Mouse (Mus musculus) embryonic stem cell, embryonic (primary cell): Measurements from ENCODE around the gene Spint3.
"Not testable (repeated sequence)": the region's sequence is repeated elsewhere in the genome, so short reads cannot be mapped to it uniquely, and the experiment has no call there.

Experiments used
- CTCF ChIA-PET, 4 experiments: fragments of 300-600 bp in 2 of 4; fragments of 350-600 bp in 2 of 4; sonication (Branson Sonifier 250); formaldehyde crosslinking; loops; one replicate each; lab custom pipeline; 2022; ENCODE audit warnings: inconsistent platforms in 2 of 4; lab: Charles Lee
- POLR2A ChIA-PET, 4 experiments: fragments of 300-600 bp in 2 of 4; fragments of 350-600 bp in 2 of 4; sonication (Branson Sonifier 250); formaldehyde crosslinking; loops; one replicate each; lab custom pipeline; 2022; ENCODE audit warnings: antibody characterized with exemption in 4 of 4, inconsistent platforms in 1 of 4; lab: Charles Lee

Spint3 gene

GRCm38 (mm10) chr2:164573359-164573758 lies at the start of gene Spint3:
TSS of gene Spint3 (minus strand) at chr2:164573459.
- POLR2A ChIA-PET = interaction anchor here in 1 of 4 experiments (1.3 to 1.4 kb wide), 2 partner anchors 10 to 197 kb away, joined by 4 read pairs; partner anchors contain the start of gene Wfdc2
- CTCF ChIA-PET = interaction anchor here in 3 of 4 experiments (0.6 to 1.2 kb wide), 3 partner anchors 63 to 221 kb away, joined by 3 to 4 read pairs (median 4); no protein-coding TSS in a partner anchor

DNA sequence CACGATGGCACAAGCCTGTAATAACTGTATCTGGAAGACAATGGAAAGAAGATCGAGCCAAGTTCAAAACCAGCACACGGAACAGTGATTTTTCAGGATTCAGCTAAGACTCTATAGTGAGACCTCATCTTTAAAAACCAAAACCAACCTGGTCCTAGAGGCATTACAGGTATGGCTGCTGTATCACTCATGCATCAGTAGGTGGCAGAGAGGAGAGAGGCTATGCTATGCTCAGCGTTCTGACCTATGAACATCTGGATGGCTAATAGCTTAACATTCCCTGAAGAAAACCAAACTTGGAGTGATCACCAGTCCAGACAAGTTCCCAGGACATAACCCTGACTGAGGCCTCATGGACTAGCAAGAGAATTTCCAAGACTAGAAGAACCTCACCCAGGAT lies 48.5 kb upstream of the Spint3 start:
- POLR2A ChIA-PET = no interaction called here
- CTCF ChIA-PET = interaction anchor here in 2 of 4 experiments (0.6 to 1.0 kb wide), 2 partner anchors 34 to 102 kb away, joined by 3 read pairs; partner anchors contain the start of genes Wfdc10 (in 1 of the 2) and Wfdc9 (in 1 of the 2)

DNA sequence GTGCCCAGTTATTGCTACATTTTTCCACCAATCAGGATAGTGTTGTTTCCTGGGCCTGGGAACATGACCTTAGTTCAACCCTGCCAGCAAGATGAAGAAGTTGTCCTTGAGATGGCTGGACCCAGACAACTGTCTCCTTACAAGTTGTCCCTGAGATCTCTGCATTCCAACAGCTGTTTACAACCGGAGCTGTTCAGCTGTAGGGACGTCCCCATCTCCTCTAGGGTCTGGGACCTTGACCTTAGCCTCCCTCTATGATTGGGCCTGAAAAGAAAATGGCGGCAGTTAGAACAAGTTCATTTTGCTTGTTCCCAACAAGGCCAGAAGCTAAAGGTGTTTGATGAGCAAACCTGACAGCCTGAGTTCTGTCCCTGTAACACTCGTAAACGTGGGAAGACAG lies 45.8 kb upstream of the Spint3 start:
- POLR2A ChIA-PET = interaction anchor here in 2 of 4 experiments (0.6 to 0.7 kb wide), 2 partner anchors 631 to 1276 kb away, joined by 3 to 4 read pairs; no protein-coding TSS in a partner anchor

GRCm38 (mm10) chr2:164615386-164615785 lies 42.1 kb upstream of the Spint3 start:
- CTCF ChIA-PET = interaction anchor here in 1 of 4 experiments (0.6 kb wide), 2 partner anchors 58 to 212 kb away, joined by 3 read pairs; no protein-coding TSS in a partner anchor
- POLR2A ChIA-PET = interaction anchor here in 1 of 4 experiments (0.5 kb wide), 1 partner anchor 153 kb away, joined by 4 read pairs; no protein-coding TSS in a partner anchor

More for the DNA sequence above, 45.8 kb upstream of the Spint3 start:
- CTCF ChIA-PET = interaction anchor here in 3 of 4 experiments (0.6 to 1.0 kb wide), 3 partner anchors 37 to 209 kb away, joined by 3 to 4 read pairs (median 3); partner anchors contain the start of genes Wfdc10 (in 1 of the 3) and Wfdc9 (in 1 of the 3)

- POLR2A ChIA-PET = interaction anchor here in 1 of 4 experiments (0.6 kb wide), 1 partner anchor 9 kb away, joined by 3 read pairs; no protein-coding TSS in a partner anchor
- CTCF ChIA-PET = not testable (repeated sequence)
Observed at GRCm38 (mm10) chr2:164613471-164613870, 40.2 kb upstream of the Spint3 start, which contains the start of the genes Wfdc6b and Wfdc8. TSS of gene Wfdc6b (plus strand) at chr2:164613522. TSS of gene Wfdc8 (minus strand) at chr2:164613626.

GRCm38 (mm10) chr2:164608781-164609180 lies 35.5 kb upstream of the Spint3 start:
- ChIA-PET POLR2A (interaction anchor here in 1 of 4 experiments (0.6 to 0.8 kb wide), 2 partner anchors 17 to 24 kb away, joined by 3 to 5 read pairs; no protein-coding TSS in a partner anchor), CTCF (interaction anchor here in 2 of 4 experiments (0.7 to 0.9 kb wide), 2 partner anchors 17 to 28 kb away, joined by 3 to 4 read pairs; no protein-coding TSS in a partner anchor)

DNA sequence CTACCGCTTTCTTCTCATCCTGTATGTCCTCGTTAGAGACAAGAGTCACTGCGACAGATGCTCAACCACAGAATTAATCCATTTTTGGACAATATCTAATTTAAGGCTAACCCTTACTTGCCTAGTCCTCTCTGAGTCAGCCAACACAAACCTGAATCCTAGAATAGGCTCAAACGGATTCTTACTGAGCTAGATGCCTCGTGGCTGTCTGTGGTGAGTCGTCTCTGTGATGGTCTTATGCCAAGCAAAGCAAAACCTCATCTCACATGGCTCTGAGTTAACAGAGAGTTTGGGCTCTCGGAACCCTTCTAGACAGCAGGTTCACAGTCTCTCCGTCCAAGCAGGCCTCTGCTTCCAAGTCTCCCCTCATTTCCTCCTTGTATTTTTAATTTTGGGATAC lies 31.2 kb upstream of the Spint3 start:
- CTCF ChIA-PET = interaction anchor here (0.5 to 2.7 kb wide), 16 partner anchors 12 to 562 kb away, joined by 3 to 16 read pairs (median 4); partner anchors contain the start of genes Eppin (in 1 of the 4) and Wfdc10 (in 1 of the 4)
- POLR2A ChIA-PET = interaction anchor here (0.6 to 1.1 kb wide), 7 partner anchors 9 to 453 kb away, joined by 3 to 5 read pairs (median 4); partner anchors contain the start of gene Wfdc6b (in 1 of the 4)

DNA sequence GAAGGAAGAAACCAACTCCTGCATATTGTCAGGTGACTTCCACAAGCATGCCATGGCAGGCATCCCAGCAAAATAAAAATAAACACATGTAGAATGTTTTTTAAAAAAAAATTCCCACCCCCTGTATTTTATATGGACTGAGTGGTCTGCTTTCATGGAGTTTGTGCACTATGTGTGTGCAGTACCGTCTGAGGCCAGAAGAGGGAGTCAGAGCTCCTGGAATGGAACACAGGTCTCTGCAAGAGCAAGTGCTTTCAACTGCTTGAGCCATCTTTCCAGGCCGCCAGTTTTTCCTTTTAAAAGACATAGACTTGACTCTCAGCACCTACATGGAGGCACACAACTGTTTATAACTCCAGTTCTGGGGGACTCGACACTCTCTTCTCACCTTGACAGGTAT lies 30.2 kb upstream of the Spint3 start:
- CTCF ChIA-PET = interaction anchor here in 3 of 4 experiments (0.6 to 2.7 kb wide), 11 partner anchors 11 to 485 kb away, joined by 3 to 16 read pairs (median 4); partner anchors contain the start of genes Eppin (in 1 of the 3) and Wfdc10 (in 1 of the 3)
- POLR2A ChIA-PET = interaction anchor here in 1 of 4 experiments (0.7 to 0.8 kb wide), 2 partner anchors 82 to 200 kb away, joined by 4 to 5 read pairs; partner anchors contain the start of gene Wfdc13

- POLR2A ChIA-PET = no interaction called here
- CTCF ChIA-PET = interaction anchor here in 2 of 4 experiments (0.7 to 1.0 kb wide), 2 partner anchors 17 to 126 kb away, joined by 3 read pairs; no protein-coding TSS in a partner anchor
Observed at GRCm38 (mm10) chr2:164600179-164600578, 26.9 kb upstream of the Spint3 start.

DNA sequence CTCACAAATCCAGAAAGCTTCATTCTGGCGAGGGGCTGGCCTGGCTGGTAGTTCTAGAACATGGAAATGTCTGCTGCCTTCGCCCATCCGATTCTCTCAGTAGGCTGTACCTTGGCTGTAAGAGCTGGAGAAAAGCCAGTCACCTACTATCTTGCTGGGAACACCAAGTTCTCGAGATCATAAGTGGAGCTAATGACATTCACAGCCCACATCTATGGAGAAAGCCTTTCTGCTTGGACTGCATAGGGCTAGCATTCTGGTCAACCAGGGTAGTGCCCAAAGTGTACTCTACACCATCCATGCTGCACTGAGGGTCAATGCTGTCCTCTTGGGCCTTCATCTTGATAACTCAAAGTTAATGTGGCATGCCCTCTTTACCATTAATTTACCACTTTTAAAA lies 20.2 kb upstream of the Spint3 start, which contains the start of gene Eppin:
Gene Eppin (minus strand): TSS at position 101 of the 400 bp plus-strand sequence.
- ChIA-PET CTCF (interaction anchor here (0.5 to 2.5 kb wide), 17 partner anchors 10 to 1224 kb away, joined by 3 to 16 read pairs (median 4); partner anchors contain the start of genes Wfdc10 (in 1 of the 4) and Wfdc9 (in 1 of the 4)), POLR2A (no interaction called here)

GRCm38 (mm10) chr2:164592014-164592413 lies 18.8 kb upstream of the Spint3 start:
- CTCF ChIA-PET = interaction anchor here (0.5 to 2.7 kb wide), 50 partner anchors 10 to 366 kb away, joined by 3 to 53 read pairs (median 4); partner anchors contain the start of genes Wfdc10 (in 2 of the 4), Wfdc9 (in 2 of the 4) and Gm20458 (in 1 of the 4)
- POLR2A ChIA-PET = interaction anchor here in 3 of 4 experiments (0.5 to 1.4 kb wide), 8 partner anchors 16 to 483 kb away, joined by 3 to 6 read pairs (median 3); no protein-coding TSS in a partner anchor

- CTCF ChIA-PET = not testable (repeated sequence)
- POLR2A ChIA-PET = interaction anchor here in 2 of 4 experiments (0.6 kb wide), 2 partner anchors 23 to 292 kb away, joined by 4 to 5 read pairs; no protein-coding TSS in a partner anchor
Observed at GRCm38 (mm10) chr2:164585025-164585725, 11.9 kb upstream of the Spint3 start, which contains the start of gene Wfdc6a. TSS of gene Wfdc6a (minus strand) at chr2:164585447.

DNA sequence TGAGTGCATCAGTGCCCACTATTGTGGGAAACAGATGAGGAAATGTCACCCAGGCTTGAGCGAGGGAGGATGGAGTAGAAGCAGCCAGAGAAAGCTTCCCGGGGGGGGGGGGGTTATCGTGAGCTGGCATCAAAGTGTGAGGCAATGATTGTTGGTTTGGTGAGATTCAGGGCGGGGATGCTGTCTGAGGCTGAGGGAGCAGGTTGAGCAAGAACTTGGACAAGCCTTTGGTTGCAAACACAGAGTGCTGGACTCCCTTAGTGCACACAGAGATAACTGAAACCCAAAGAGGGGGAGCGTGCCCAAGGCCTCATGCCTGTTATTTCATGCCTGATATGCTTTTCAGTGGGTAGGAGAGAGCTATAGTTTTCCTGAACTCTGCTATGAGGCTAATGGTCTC lies 5.8 kb downstream of the Spint3 start:
- POLR2A ChIA-PET = interaction anchor here in 2 of 4 experiments (0.6 to 1.0 kb wide), 3 partner anchors 9 to 142 kb away, joined by 3 to 4 read pairs (median 3); no protein-coding TSS in a partner anchor

GRCm38 (mm10) chr2:164566997-164567396 lies 6.3 kb downstream of the Spint3 start:
- ChIA-PET CTCF (interaction anchor here in 1 of 4 experiments (0.5 kb wide), 1 partner anchor 101 kb away, joined by 4 read pairs; no protein-coding TSS in a partner anchor), POLR2A (no interaction called here)

More for the DNA sequence above, 5.8 kb downstream of the Spint3 start:
- CTCF ChIA-PET = interaction anchor here in 1 of 4 experiments (0.6 kb wide), 1 partner anchor 572 kb away, joined by 3 read pairs; no protein-coding TSS in a partner anchor

DNA sequence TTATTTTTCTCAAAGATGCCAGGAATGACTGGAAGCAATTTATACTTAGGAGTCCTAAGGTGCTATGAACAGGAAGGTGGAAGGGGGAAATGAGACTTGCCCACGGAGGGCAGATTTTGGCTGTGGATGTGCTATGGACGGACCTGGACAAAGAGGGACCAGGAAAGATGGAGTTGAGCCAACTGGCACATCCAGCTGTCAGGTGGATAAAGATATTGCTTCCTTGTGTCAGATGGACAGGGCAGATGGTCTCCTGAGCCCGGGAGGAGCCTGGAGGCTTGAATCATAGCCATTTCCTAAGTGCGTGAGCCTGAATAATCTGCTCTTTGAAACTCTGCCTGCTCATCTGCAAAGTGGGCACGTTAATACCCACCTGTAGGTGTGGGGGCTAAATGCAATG lies 8.9 kb downstream of the Spint3 start:
- CTCF ChIA-PET = interaction anchor here in 3 of 4 experiments (0.6 to 3.4 kb wide), 12 partner anchors 12 to 314 kb away, joined by 3 to 16 read pairs (median 3); partner anchors contain the start of genes Eppin (in 1 of the 3) and Slpi (in 1 of the 3)
- POLR2A ChIA-PET = interaction anchor here in 2 of 4 experiments (0.5 to 1.2 kb wide), 2 partner anchors 239 to 240 kb away, joined by 3 read pairs; partner anchors contain the start of gene Acot8 (in 1 of the 2)

- CTCF ChIA-PET = interaction anchor here (0.6 to 3.4 kb wide), 25 partner anchors 13 to 1218 kb away, joined by 3 to 16 read pairs (median 3); partner anchors contain the start of genes Gm20458 (in 2 of the 4), Slpi (in 2 of the 4) and Eppin (in 1 of the 4)
- POLR2A ChIA-PET = interaction anchor here (0.6 to 1.9 kb wide), 13 partner anchors 9 to 146 kb away, joined by 3 to 6 read pairs (median 4); partner anchors contain the start of genes Sdc4 (in 2 of the 4), Pigt (in 1 of the 4) and Spint3 (in 1 of the 4)
Observed at GRCm38 (mm10) chr2:164563339-164564038, 9.8 kb downstream of the Spint3 start.
